Mouse (Mus musculus): ENCODE data around the gene Mrps16. TPM values are rescaled to one million over a fixed set of nuclear protein-coding genes. Genes with fewer than 3 reads are reported as not detected.

Mrps16 gene
- total RNA-seq, 2 experiments from 2014 or later = 43.8 to 60.7 TPM

DNA sequence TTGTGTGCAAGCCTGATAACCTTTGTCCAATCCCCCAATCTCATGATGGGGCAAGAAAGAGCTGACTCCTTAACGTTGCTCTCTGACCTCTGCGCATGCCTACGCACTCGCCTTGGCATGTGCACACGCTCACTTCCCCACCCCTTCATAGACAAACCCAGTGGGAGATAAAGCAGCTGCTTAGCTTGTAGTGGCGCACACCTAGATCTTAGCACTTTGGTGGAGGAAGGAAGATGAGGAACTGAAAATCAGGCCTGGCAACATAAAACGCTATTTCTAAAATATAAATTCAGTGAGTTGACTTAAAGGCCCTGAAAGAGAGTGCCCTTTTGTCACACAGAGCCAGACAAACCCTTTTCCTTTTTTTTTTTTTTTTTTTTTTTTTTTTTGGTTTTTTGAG lies 22.6 kb downstream of the Mrps16 start:
- peak; percentile 71 for ATAC-seq (ENCODE audit: poor library complexity, severe bottlenecking)

DNA sequence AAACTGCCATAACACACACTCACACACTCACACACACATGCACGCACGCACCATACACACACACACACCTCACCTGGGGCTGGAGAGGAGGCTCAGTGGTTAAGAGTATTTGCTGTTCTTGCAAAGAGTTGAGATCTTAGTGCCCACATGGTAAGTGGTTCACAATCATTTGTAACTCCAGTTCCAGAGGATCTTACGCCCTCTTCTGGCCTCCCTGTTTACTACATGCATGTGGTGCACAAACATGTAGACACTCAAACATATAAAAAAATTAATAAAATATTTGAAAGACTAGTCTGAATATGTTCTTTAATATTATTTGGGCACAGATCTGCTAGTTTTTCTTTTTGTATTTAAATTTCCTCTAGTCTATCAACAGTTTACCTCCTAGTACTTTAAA lies 25.2 kb downstream of the Mrps16 start:
- ATAC-seq (ENCODE audit: poor library complexity, severe bottlenecking) = no peak

- peak; percentile 96 for ATAC-seq (ENCODE audit: poor library complexity, severe bottlenecking)
Observed at GRCm38 (mm10) chr14:20363230-20363629, 30.2 kb downstream of the Mrps16 start.

DNA sequence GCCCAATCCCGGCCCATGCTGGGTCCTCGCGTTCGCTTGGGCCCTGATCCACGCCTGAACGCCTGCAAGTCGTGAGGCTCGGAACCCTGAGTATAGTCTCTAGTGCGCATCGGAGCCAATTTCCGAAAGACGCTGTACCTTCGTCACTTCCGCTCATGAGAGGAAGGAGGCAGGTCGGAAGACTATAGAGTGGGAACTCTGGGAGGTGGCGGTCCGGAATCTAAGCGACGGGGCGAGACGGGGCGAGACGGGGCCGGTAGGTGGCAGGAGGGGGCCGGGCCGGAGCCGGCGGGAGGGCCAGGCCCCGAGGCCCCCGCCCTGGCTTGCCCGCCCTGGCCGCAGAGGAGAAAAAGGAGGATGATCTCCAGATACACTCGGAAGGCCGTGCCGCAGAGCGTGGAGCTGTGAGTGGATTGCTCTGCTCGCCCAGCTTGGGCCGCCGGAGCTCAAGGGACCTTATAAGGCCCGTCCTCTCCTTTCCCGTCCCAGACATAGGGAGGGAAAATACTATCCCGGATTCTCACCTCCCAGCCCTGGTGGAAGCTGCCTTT lies 45.4 kb downstream of the Mrps16 start, which contains the start of the genes Ecd and Fam149b:
Gene Ecd (minus strand): TSS at position 131 of the 551 bp plus-strand sequence.
Gene Fam149b (plus strand): TSS at position 172 of the 551 bp plus-strand sequence.
- peak; percentile 99 for ATAC-seq (ENCODE audit: poor library complexity, severe bottlenecking)

- ATAC-seq (ENCODE audit: poor library complexity, severe bottlenecking) = peak; percentile 46
Observed at GRCm38 (mm10) chr14:20347441-20347990, 45.9 kb downstream of the Mrps16 start.

GRCm38 (mm10) chr14:20345885-20346284 lies 47.5 kb downstream of the Mrps16 start:
- no peak for ATAC-seq (ENCODE audit: poor library complexity, severe bottlenecking)

DNA sequence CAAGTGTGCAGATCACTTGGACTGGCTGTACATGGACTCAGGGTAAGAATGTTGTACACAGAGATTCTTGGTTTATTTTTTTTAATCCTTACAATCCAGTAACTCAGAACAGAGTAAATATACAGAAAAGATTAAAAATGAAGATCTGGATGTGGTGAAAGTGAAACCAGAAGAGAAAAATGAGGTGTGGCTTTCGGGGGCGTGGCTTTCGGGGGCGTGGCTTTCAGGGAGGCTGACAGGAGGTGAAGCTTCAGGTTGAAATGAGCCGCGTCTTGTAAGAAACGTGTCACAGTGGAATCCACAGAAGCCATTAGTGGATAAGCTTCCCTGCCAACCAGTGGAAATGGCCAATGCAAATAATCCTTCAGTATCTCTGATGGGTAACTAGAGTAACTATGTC lies 52.6 kb downstream of the Mrps16 start:
- no peak for ATAC-seq (ENCODE audit: poor library complexity, severe bottlenecking)

GRCm38 (mm10) chr14:20340149-20340548 lies 53.3 kb downstream of the Mrps16 start:
- peak; percentile 68 for ATAC-seq (ENCODE audit: poor library complexity, severe bottlenecking)

GRCm38 (mm10) chr14:20339415-20339814 lies 54.0 kb downstream of the Mrps16 start:
- ATAC-seq (ENCODE audit: poor library complexity, severe bottlenecking) = no peak

Other genes with a start within 250 kb of the Mrps16 start
- 0.13 and 0.30 TPM in 2 replicates for gene Kcnk5, start 211.8 kb downstream of the Mrps16 start, total RNA-seq (2015)
- gene Kcnk5, start 211.8 kb downstream of the Mrps16 start, total RNA-seq (2017) = 0.22 and 2.0 TPM in 2 replicates
- not detected in 2 replicates for gene Kcnk16, start 124.4 kb downstream of the Mrps16 start, total RNA-seq (2015)
- not detected in 2 replicates for gene Kcnk16, start 124.4 kb downstream of the Mrps16 start, total RNA-seq (2017)
- 9.5 and 14.1 TPM in 2 replicates for gene Nudt13, start 98.9 kb downstream of the Mrps16 start, total RNA-seq (2015)
- 8.0 and 13.7 TPM in 2 replicates for gene Nudt13, start 98.9 kb downstream of the Mrps16 start, total RNA-seq (2017)
- 22.5 and 24.4 TPM in 2 replicates for gene Ecd, start 45.5 kb downstream of the Mrps16 start, total RNA-seq (2015)
- gene Ecd, start 45.5 kb downstream of the Mrps16 start, total RNA-seq (2017) = 35.9 and 39.0 TPM in 2 replicates
- 22.1 and 23.9 TPM in 2 replicates for gene Fam149b, start 45.5 kb downstream of the Mrps16 start, total RNA-seq (2015)
- 22.4 and 25.9 TPM in 2 replicates for gene Fam149b, start 45.5 kb downstream of the Mrps16 start, total RNA-seq (2017)
- 52.3 and 53.9 TPM in 2 replicates for gene Dnajc9, start 4.7 kb downstream of the Mrps16 start, total RNA-seq (2015)
- 170 and 172 TPM in 2 replicates for gene Dnajc9, start 4.7 kb downstream of the Mrps16 start, total RNA-seq (2017)
- gene Cfap70, start 58.6 kb upstream of the Mrps16 start, total RNA-seq (2015) = not detected in 2 replicates
- not detected in 2 replicates for gene Cfap70, start 58.6 kb upstream of the Mrps16 start, total RNA-seq (2017)
- 99.1 and 113 TPM in 2 replicates for gene Anxa7, start 86.5 kb upstream of the Mrps16 start, total RNA-seq (2015)
- 117 and 128 TPM in 2 replicates for gene Anxa7, start 86.5 kb upstream of the Mrps16 start, total RNA-seq (2017)
- 1.2 and 3.2 TPM in 2 replicates for gene Mss51, start 103.3 kb upstream of the Mrps16 start, total RNA-seq (2015)
- 0.51 and 0.85 TPM in 2 replicates for gene Mss51, start 103.3 kb upstream of the Mrps16 start, total RNA-seq (2017)
- gene Ppp3cb, start 152.9 kb upstream of the Mrps16 start, total RNA-seq (2015) = 142 and 144 TPM in 2 replicates
- 64.6 and 86.8 TPM in 2 replicates for gene Ppp3cb, start 152.9 kb upstream of the Mrps16 start, total RNA-seq (2017)
- gene Usp54, start 247.4 kb upstream of the Mrps16 start, total RNA-seq (2015) = 1.5 and 2.2 TPM in 2 replicates
- 1.8 and 2.5 TPM in 2 replicates for gene Usp54, start 247.4 kb upstream of the Mrps16 start, total RNA-seq (2017)

Data from megakaryocyte, adult 5-6 weeks (primary cell).